Mouse (Mus musculus) layer of hippocampus, adult 9-10 months (tissue): Measurements from ENCODE around the gene Cenpx.
"Not testable (repeated sequence)": the region's sequence is repeated elsewhere in the genome, so short reads cannot be mapped to it uniquely, and the experiment has no call there.

ENCODE experiments used
- DNase-seq: peaks from one replicate; pipeline ENCODE4 v3.0.0; 2022; ENCODE audit warnings: low spot score

Gene Cenpx

DNA sequence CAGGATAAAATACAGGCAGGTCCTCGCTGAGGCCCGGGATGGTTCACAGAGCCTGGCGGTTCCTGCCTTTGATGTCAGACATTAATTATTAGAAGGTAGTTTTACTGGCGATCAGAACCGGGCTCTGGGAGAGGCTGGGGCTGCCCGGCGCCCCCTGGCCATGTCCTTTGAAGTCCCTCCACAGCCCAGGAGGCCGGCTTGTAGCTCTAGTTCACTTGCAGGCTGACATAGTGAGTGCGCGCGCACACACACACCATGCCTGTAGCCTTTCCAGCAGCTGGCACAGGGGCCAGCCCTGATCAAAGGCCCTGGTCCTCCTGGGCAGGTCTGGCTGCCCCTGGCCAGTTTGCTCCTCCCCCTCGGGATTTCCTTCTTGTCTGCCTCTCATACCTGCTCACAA, 17.9 kb downstream of the Cenpx start:
- no peak for DNase-seq

DNA sequence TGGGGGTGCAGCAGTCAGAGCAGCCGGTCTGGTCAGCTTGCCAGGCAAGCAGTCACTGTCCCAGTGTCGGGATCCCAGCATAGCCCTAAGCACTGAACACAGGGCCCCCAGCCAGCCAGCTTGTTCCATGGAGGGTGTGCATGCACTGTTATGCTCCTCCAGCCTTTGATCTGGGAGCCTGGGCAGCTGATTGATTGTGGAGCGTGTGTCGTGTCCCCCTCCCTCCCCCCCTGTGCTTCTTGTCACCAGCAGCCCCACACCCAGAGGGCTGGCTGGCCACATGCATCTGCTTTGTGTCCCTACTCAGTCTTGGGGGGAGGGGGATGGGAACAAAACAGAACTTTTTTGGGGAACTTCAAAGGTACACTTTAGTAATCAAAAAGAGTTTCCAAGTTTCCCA, 18.4 kb downstream of the Cenpx start:
- no peak for DNase-seq

DNA sequence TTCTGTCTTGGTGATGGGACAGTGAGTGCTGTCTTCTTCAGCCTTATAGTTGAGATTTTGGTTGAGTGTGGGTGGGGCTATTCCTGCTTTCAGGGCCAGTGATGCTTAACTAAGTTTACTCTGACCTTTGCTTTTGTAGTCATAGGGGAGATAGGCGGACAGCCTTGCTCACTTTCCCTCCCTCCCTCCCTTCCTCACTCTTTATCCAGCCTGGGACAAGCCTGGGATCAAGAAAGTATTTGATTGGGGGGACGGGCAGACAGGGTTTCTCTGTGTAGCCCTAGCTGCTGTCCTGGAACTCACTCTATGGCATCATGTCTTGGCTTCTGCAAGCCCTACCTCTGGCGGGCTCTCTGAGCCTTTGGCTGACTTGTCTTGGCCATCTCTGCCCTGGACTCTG, 20.1 kb downstream of the Cenpx start:
- DNase-seq: no peak

DNA sequence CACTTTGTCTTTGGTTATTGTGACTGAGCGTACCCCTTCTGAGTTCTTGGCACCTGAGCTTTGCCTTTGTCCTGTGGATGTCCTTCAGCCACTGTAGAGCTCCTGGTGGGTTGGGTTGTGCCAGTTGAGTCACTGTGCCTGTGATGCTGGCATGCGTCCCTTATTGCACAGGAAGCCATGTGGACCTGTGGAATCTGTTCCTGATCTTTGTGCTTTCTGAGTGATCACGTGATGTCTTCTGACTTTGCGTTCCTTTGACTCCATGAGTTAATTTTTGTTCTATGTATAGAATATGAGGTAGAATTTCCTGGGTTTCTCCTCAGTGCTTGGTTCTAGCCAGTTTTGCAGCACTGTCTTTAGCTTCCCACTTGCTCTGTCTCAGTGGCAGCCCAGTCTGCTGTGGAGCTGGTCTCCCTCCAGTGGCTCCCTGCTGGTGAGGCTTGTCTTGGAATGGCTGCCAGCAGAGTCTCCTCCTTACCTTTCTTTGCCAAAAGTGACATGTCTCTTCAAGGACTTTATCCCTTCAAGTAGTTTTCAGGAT, 21.0 kb downstream of the Cenpx start:
- DNase-seq: no peak

DNA sequence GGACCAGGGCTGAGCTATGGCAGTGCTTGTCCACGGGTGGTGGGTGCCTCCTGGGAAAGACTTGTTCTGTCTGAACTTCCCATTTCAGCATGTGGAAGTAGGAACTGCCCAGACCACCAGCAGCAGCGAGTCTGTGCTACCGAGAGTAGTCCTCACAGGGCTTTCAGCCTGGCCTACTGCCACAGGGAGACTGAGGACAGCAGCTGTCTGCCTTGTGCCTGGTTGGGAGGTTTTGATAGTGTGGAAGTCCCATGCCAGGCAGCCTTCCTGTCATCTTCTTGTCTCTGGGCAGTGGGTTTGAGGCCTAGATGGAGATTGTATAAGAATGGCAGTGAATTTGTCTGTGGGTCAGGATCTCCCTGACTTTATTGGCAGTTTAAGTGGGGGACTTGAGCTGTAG, 24.2 kb downstream of the Cenpx start:
- DNase-seq: no peak

DNA sequence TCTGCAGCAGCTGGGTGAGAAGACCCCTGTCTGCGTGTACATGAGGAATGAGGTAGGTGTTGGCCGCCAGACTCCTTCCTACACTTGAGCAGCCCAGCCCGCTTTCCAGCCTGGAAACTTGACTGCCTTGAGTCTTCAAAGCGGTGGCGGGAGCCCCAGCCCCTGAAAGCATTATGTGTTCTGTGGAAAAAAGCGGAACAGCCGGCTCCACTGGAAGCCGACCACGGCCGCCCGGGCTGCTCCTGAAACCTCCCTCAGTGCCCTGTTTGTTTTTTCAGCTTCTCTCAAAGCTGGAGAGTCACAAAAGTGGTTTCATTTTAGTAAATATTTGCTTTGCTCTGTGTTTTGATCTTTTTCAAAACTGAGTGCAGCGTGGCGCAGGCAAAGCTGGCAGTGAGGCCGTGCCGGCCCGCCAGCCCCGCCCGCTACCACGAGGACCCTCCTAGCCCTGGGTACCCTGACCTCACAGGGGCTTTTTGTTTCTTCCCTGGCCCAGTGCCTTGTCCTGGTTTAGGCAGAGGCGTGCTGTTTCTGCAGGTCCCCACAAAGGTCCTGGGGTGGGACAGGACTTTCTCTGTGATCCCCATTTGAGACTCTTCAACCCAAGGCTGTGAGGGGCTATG, 26.8 kb downstream of the Cenpx start:
- DNase-seq: no peak

DNA sequence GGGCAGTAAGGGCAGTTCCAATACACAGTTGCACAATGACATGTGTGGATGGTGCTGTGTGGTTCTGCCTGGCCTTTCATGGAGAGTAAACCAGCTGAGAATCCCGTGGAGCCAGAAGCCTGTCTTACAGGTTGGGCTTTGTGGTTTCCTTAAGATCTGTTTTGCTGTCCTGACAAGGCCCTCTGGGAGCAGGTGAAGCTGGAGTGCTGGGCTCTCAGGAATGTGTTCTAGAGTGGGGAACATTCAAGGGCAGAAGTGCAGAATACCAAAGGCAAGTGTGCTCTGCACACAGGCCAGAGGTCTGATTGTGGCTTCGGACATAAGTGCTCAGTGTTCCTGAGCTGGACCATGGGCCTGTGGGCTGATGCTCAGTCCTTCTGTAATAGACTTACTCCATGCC, 28.9 kb downstream of the Cenpx start:
- no peak for DNase-seq

DNA sequence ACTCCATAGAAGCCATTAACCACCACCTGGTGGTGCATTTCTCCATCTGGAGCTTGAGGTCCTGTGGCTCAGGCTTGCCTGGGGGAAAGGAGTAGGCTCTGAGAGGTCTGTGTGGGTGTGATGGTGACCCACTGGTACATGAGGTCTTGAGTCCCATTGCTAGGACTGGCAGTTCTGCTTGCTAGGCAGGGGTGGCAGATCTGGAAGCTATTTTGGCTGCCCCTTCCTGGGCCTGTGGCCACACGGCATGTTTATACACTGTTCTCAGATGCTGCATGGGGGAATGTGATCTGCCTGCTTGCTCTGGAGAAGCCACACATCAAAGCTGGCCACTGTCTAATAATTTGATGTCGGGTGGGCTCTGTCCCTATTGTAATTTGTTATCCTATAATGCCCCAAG, 29.5 kb downstream of the Cenpx start:
- DNase-seq: no peak

DNA sequence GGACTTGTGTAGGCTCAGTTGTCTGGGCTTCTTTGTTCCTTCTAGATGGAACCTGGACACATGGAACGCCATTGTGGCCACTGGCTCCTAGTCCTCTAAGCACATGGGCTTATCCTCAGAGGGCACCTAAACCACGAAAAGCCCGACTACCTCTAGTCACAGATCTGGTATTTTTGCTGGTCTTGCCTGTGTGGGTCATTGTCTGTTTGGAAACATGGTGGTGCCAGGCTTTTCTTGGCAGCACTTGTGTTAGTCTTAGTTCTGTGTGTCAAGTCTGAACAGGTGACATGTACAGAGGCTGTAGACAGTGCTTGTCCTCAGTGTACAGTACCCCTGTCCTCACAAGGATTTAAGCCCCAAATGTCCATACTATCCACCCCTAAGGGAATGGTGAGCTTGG, 30.0 kb downstream of the Cenpx start:
- no peak for DNase-seq

DNA sequence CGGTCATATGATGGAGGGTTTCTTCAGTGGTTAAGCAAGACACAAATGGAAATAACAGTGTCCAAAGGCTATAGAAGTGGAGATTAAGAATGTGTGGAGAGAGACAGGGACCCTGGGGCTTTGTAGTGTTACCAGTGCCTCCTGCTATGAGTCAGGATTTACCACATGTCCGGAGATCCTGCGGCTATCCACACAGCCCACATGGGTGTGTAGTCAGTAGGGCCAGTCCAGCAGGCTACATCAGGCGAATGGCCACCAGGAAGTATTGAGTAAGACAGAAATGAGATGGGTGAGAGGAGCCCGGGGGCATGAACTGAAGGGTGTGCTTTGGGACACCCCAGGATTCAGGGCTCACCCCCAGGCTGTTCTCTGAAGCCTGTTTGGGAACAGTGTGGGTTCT, 30.9 kb downstream of the Cenpx start:
- no peak for DNase-seq

DNA sequence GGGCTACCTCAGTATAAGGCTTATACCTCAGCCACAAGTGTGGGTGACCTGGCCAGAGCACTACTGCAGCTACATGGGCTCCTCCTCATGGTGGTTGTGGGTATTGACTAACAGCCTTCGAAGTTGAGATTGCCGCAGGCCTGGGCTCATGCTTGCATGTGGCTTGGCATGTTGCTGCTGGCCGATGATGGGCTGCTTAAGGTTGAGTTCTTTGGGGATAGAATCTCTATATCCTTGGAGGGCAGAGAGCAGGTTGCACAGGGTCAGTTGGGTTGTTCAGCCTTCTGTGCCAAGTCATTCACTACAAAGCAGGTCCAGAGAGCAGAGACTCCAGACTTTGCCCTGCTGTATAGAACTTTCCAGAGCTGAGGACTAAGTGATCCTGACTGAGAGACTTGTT, 33.6 kb downstream of the Cenpx start:
- no peak for DNase-seq

DNA sequence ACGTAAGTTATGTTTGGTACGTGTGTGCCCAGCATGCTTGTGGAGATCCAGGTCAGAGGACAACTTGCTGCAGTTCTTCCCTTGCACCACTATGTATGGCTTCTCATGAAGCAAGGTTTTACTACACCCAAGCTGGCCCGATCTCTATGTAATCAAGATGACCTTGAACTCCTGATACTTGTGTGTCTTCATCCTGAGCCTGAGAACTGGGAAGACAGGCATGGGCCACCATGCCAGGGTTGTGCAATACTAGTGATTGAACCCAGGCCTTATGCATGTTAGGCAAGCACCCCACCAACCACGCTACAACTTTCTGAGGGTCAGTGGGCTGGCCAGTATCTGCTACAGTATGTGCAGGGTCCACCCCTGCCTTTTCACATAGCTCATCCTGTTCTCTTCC, 36.6 kb downstream of the Cenpx start:
- no peak for DNase-seq

DNA sequence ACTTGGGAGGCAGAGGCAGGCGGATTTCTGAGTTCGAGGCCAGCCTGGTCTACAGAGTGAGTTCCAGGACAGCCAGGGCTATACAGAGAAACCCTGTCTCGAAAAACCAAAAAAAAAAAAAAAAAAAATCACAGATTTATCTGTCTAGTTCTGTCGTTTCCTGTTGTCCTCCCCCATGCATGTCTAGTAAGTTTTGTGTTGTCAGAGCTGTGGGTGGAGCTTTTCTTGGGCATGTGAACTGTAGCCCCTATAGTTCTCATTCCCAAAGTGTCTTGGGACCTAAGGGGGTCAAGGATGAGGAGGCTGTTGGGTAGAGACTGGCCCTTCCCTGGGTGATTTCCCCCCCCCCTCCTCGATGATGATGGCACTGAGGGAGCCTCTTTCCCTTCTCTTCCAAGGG, 37.7 kb downstream of the Cenpx start:
- not testable (repeated sequence) for DNase-seq

DNA sequence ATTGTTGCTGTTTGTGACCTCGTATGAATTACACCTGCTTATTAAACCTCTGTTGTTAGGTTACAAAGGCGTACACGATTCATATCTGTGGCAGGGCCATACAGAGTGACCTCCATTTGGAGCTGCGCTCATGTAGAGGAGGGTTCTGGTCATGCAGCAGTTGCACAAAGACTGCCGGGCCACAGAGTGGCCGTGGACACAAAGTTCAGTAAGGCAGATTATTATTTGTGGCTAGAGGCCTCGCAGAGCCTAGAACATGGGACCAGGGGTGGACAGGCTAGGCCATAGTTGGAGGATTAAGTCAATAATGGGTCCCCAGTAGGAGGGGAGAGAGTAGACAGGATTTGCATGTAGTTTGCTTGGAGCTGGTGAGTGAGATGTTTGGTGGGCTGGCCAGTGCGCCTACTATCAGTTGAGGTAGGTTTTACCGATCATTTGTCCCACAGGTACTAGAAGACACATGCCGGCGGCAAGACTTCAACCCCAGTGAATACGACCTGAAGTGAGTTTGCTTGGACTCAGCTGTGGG, 39.9 kb downstream of the Cenpx start:
- no peak for DNase-seq

DNA sequence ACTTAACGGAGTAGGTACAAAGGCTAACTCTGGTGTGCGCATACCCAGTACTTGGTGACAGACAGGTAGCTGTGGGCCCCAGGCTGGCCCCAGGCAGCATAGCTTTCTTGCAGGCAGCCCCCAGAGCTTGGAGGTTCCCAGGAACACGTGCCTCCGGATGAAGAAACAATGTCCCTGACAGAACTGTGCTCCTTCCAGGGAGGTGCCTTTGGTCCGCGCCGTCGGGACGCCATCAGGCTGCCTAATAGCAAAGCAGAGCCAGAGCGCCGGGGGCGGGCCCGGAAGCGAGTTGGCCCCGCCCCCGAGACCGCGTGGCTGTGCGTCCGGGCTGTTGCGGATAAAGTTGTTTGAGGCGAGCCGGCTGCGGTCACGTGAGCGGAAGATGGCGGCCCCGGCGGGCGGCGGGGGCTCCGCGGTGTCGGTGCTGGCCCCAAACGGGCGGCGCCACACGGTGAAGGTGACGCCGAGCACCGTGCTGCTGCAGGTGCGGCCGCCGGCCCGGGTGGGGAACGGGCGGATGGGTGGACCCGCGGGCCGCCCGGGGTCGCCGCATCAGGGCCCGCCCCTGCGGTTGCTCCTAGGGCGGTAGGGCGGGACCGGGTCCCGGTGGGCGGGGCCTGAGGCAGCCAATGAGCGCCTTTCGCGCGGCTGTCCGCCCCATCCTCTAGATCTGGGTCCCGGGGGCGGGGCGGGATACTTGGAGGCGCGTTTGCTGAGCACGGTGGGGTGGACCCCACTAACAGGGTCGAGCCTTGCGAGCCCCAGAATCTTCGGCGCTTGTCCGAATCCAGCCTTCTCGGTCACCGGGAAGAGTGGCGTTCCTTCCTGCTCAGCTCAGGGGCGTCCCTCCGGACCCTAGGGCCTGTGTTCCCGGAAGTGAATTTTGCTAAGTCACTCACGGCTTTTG, 40.6 kb downstream of the Cenpx start, which contains the start of gene Aspscr1:
Gene Aspscr1, plus strand, starts transcription at position 287 of the 907 bp plus-strand sequence.
- DNase-seq: peak; percentile 67

DNA sequence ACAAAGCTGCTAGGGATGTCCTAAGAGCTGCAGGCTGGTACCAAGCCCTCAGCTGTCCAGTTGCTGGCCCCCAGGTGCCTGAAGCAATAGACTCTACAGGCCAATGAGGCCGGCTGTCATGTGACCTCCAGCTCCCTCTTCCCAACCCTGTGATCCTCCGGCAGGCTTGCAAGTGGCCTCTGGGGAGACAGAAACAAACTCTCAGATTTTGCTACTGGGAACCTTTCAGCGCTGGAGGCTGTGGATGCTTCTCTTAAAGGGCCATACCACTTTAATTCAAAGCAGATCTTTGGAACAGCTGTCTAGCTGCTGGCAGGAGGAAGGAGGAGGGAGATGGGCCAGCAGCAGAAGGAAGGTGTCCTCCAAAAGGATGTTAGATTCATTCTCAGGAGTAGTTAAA, 46.9 kb downstream of the Cenpx start:
- DNase-seq: no peak

DNA sequence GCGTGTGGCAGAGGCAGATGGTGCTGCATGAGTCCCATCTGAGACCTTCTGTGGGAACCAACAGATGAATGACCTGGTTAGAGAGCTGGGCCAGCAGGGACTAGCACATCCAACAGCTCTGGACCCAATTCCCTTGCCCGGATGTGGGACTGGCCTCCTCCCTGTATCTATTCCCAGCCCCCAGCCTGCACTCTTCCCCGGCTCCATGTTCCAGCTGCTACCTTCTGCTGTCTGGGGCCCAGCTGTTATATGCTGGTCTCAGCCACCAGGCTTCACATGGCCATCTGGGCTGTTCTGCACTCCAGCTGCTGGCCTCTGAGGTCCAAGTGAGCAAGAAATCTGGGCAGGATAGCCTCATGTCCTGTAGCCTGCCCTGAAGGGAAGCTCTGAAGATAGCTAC, 48.1 kb downstream of the Cenpx start:
- DNase-seq: no peak

DNA sequence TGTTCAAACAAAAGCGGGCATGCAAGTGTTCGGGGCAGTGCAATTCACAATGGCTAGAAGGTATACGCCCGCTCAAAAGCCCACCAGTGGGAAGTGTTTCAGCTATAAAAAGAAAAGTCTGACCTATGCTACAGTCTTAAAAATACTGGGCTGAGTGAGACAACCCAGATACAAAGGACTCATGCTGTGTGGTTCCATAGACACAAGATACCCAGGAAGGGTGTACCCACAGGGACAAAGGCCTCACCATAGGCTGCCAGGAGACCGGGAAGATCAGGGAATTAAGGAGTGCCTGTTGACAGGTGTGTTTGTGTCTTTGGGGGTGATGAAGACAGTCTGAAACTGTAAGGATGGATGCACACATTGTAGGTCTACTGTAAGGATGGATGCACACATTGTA, 49.8 kb downstream of the Cenpx start:
- DNase-seq: no peak

DNA sequence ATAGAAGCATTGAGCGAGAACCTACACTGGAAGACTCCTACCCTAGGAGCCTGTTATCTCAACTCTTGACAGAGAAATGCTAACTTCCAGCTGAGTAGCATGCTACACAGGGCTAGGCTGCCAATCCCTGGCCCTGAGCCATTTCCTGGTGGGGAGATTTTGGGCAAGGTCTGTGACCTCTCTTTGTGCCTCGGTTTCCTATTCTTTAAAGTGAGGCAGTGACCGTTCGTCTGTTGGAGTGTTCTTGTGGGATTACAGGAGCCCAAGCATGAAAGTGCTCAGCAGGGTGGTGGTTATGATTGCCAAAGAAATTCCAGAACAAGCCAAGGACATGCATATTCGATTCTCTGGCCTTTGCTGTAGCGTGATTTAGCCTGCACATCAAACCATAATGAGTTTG, 50.8 kb downstream of the Cenpx start:
- DNase-seq: no peak

DNA sequence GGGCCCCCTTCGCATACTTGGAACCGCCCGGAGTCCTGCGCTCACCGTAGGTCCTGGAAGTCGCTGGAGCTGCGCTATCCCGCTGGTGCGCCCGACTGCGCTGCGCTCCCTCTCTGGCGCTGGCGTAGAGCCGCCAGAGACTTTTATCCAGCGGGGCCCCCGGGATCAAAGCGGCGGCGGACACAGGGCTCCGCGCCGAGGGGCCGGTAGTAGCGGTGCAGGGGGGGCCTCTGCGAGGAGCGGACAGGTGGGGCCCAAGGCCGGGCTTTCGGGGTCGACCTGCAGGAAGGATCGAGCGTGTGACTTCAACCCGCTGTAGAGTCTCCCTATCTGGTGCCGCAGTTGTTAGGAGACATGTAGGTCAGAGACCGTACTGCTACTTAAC, 52.5 kb downstream of the Cenpx start, which contains the start of gene Notum:
Gene Notum, minus strand, starts transcription at position 100 of the 385 bp plus-strand sequence.
- DNase-seq: no peak
